Comparison of ENCODE assay signal across 19 mouse cellular contexts in the genomic region with DNA sequence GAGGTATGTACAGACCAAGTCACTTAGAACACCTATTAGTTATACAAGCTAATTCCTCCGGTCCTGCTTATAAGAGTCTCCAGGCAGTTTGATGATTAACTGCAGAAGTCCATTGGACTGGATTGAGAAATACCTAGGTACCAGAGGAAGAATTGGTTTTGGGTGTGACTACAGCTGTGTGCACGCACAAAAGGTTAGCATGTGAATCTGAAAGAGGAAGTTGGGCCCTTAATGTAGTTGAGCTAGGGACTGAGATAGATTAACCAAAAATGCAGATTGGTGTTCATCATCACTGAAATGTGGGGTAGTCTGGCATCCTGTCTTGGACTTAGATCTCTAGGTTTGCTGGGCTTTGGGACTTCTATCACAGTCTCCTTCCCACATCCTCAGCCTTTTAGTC.
DNase-seq lines count a peak whose midpoint lies in the region; ATAC-seq and TF ChIP-seq lines count a peak whose summit lies in the region.
"Had no signal": no experiment of that assay in that cellular context is flagged by ENCODE, and none has a peak within 500 bp of the region (broad histone marks: within the 10 kb centered on the region; RNA-seq: fewer than 3 reads in every experiment).

No protein-coding gene starts in this region.

- H3K9ac ChIP-seq in heart, adult 2 months (ENCODE audit: low read depth, low read length), result no peak overlapping the region
- H3K9ac ChIP-seq in CH12.LX (ENCODE audit: insufficient read depth, low read depth), result no peak overlapping the region
- no peak overlapping the region for H3K9ac ChIP-seq in midbrain, embryonic 13.5 days (replicated peaks)
- H3K9ac ChIP-seq: embryonic facial prominence, embryonic 13.5 days; forebrain, embryonic 12.5 days; hindbrain, embryonic 13.5 days had no signal

- in situ Hi-C loops in CH12.LX (cut with MboI; ENCODE audit: low pct_ligation_motif_present, low pct_unique_long_range_greater_than_20kb, low sequenced_read_pairs), result no loop called here

- H3K9me3 ChIP-seq in CH12.LX (replicated peaks; ENCODE audit: low read length), result peaks cover 11% of the 10 kb centered on the region
- H3K9me3 ChIP-seq in midbrain, embryonic 13.5 days, result no peaks in the 10 kb centered on the region; the same call in 1 of the 2 replicates
- H3K9me3 ChIP-seq: embryonic facial prominence, embryonic 13.5 days; heart, embryonic 10.5 days had no signal

- TF ChIP-seq EP300 in heart, adult 2 months (IDR thresholded peaks at IDR 0.05; ENCODE audit: insufficient read depth, low read depth, low read length), result no peak
- TF ChIP-seq EP300 in CH12.LX (IDR thresholded peaks at IDR 0.05; ENCODE audit: low read length), result no peak

- H3K27ac ChIP-seq in heart, adult 2 months, result no peak overlapping the region
- no peak overlapping the region for H3K27ac ChIP-seq in CH12.LX (ENCODE audit: insufficient read depth, low read depth)
- H3K27ac ChIP-seq in midbrain, embryonic 13.5 days, result no peak overlapping the region
- H3K27ac ChIP-seq: embryonic facial prominence, embryonic 13.5 days; forebrain, embryonic 12.5 days; heart, embryonic 10.5 days; hindbrain, embryonic 13.5 days; hindbrain, postnatal 0 days had no signal

- DNase-seq in heart, adult 11 months, result peak; percentile 13
- no peak for DNase-seq in heart, adult 2 months
- DNase-seq in CH12.LX (ENCODE audit: extremely low read depth), result peak; percentile 46
- no peak for DNase-seq in cerebellum, postnatal 10 days
- DNase-seq in cerebellum, adult 9-10 months, result no peak
- DNase-seq: adrenal gland, adult 2 months; adrenal gland, postnatal 36 days; cerebellum, adult 2 months; cerebellum, postnatal 25 days; gastrocnemius, postnatal 10 days; heart, postnatal 14 days had no signal

- WGBS in heart, adult 2 months, result 72% methylated on average over 2 of the region's 2 CpGs
- WGBS in midbrain, embryonic 13.5 days, result 98% methylated on average over 2 of the region's 2 CpGs

- peak; percentile 34; the same call in 1 of the 2 replicates for ATAC-seq in megakaryocyte progenitor cell, adult 5-6 weeks (replicated peaks; ENCODE audit: poor library complexity)
- ATAC-seq in midbrain, embryonic 13.5 days, result no peak
- ATAC-seq: forebrain, embryonic 16.5 days; hindbrain, postnatal 0 days had no signal

- no peak for TF ChIP-seq RAD21 in CH12.LX (IDR thresholded peaks at IDR 0.05; ENCODE audit: low read depth, low read length)

- H3K79me2 ChIP-seq in heart, adult 2 months (replicated peaks; ENCODE audit: control insufficient read depth, insufficient read depth, low read length), result no peaks in the 10 kb centered on the region
- H3K79me2 ChIP-seq in CH12.LX (replicated peaks; ENCODE audit: control insufficient read depth, extremely low read depth, insufficient read depth, poor library complexity, severe bottlenecking), result no peaks in the 10 kb centered on the region

- no peaks in the 10 kb centered on the region for H3K4me1 ChIP-seq in heart, adult 2 months (ENCODE audit: control insufficient read depth, insufficient read depth, low read length)
- peaks cover 7 to 27% of the 10 kb centered on the region in 2 experiments; a peak in 3 of 4 replicates for H3K4me1 ChIP-seq in CH12.LX (ENCODE audit: control insufficient read depth in 1 of 2, insufficient read depth in 2 of 2)
- peaks cover 10% of the 10 kb centered on the region for H3K4me1 ChIP-seq in midbrain, embryonic 13.5 days (replicated peaks)
- H3K4me1 ChIP-seq: heart, embryonic 10.5 days had no signal

- H3K27me3 ChIP-seq in heart, adult 2 months (ENCODE audit: control insufficient read depth, insufficient read depth, low read length), result no peaks in the 10 kb centered on the region
- no peaks in the 10 kb centered on the region for H3K27me3 ChIP-seq in CH12.LX (replicated peaks)
- no peaks in the 10 kb centered on the region for H3K27me3 ChIP-seq in midbrain, embryonic 13.5 days
- H3K27me3 ChIP-seq: embryonic facial prominence, embryonic 13.5 days; forebrain, embryonic 12.5 days; hindbrain, embryonic 13.5 days had no signal

- TF ChIP-seq POLR2A in heart, adult 2 months (IDR thresholded peaks at IDR 0.05; ENCODE audit: insufficient read depth, low read depth, low read length), result no peak
- no peak for TF ChIP-seq POLR2A in CH12.LX (IDR thresholded peaks at IDR 0.05; ENCODE audit: low read depth, low read length)

- TF ChIP-seq CTCF in heart, adult 2 months (IDR thresholded peaks at IDR 0.05), result no peak
- no peak for TF ChIP-seq CTCF in CH12.LX (conservative IDR thresholded peaks at IDR 0.05 in 1 of 2, IDR thresholded peaks at IDR 0.05 in 1 of 2; ENCODE audit: low read depth in 2 of 2, low read length in 2 of 2)

- dilution Hi-C loops in CH12.LX (cut with MboI; ENCODE audit: extremely low pct_ligation_motif_present, extremely low pct_unique_long_range_greater_than_20kb, low sequenced_read_pairs), result no loop called here

- intact Hi-C loops in heart, adult 2 months (cut with DNase I), result no loop called here

- H3K36me3 ChIP-seq in heart, adult 2 months (ENCODE audit: control insufficient read depth, insufficient read depth, low read length), result no peaks in the 10 kb centered on the region
- H3K36me3 ChIP-seq in CH12.LX (replicated peaks in 1 of 2; ENCODE audit: control insufficient read depth in 1 of 2, insufficient read depth in 1 of 2, low read length in 1 of 2), result no peaks in the 10 kb centered on the region
- no peaks in the 10 kb centered on the region for H3K36me3 ChIP-seq in midbrain, embryonic 13.5 days
- H3K36me3 ChIP-seq: embryonic facial prominence, embryonic 13.5 days; forebrain, embryonic 12.5 days; heart, embryonic 10.5 days; hindbrain, embryonic 13.5 days had no signal

- no peak overlapping the region for H3K4me3 ChIP-seq in heart, adult 2 months
- H3K4me3 ChIP-seq in CH12.LX (replicated peaks in 1 of 3; ENCODE audit: low read depth in 2 of 3, low read length in 2 of 3, poor library complexity in 1 of 3), result no peak overlapping the region
- no peak overlapping the region for H3K4me3 ChIP-seq in midbrain, embryonic 13.5 days (replicated peaks)
- H3K4me3 ChIP-seq: embryonic facial prominence, embryonic 13.5 days; forebrain, embryonic 12.5 days; heart, embryonic 10.5 days; hindbrain, embryonic 13.5 days had no signal

- no peak overlapping the region for H3K4me2 ChIP-seq in CH12.LX (ENCODE audit: insufficient read depth, low read depth, poor library complexity, severe bottlenecking)
- H3K4me2 ChIP-seq in midbrain, embryonic 13.5 days (replicated peaks), result no peak overlapping the region
- H3K4me2 ChIP-seq: embryonic facial prominence, embryonic 13.5 days; forebrain, embryonic 12.5 days; hindbrain, embryonic 13.5 days had no signal

TF ChIP-seq in CH12.LX, 34 proteins besides CTCF, POLR2A, EP300 and RAD21:
- TF ChIP-seq ETS1 (conservative IDR thresholded peaks at IDR 0.05; ENCODE audit: low read depth, low read length) (no peak), BHLHE40 (IDR thresholded peaks at IDR 0.05; ENCODE audit: low read depth, low read length) (0 out of 2 replicates have a peak, but pooled peaks have one; percentile 43)

Comparison
In these comparisons a context has a peak if more than half of its experiments do, and no peak if none do; other contexts are left out.
1. DNase-seq: peak in heart, adult 11 months (single experiment) and CH12.LX (single experiment); none in heart, adult 2 months (0 of 2), cerebellum, postnatal 10 days (0 of 2) and cerebellum, adult 9-10 months (single experiment).